Mouse (Mus musculus) E14TG2a.4 (cell line): ENCODE measurements around the gene Aff1.

Experiments used
- CTCF ChIP-seq: conservative IDR thresholded peaks from 2 replicates; pipeline ENCODE4 v1.5.1; 2014; ENCODE audit warnings: low read length
- NANOG ChIP-seq: IDR thresholded peaks from 2 replicates; pipeline ENCODE4 v1.6.1; 2014; ENCODE audit warnings: borderline replicate concordance, low read length, mixed read lengths

DNA sequence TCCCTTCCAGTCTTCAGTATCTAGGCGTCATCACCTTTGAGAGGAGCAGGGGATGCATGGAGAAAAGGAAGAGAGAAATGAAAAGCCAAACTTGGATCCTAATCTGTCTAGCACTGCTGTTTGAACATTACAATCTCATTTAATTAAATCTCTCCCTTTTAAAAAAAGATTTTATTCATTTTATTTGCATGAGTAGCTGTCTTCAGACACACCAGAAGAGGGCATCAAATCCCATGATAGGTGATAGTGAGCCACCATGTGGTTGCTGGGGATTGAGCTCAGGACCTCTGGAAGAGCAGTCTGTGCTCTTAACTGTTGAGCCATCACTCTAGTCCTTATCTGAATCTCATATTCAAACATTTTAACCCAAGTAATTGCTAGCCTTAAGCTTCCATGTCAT is 138.7 kb downstream of the Aff1 start:
- no peak for TF ChIP-seq CTCF
- TF ChIP-seq NANOG: no peak
